Mouse (Mus musculus) embryonic fibroblast, embryonic 13.5 days (primary cell): ENCODE measurements at regions not wholly inside any gene's neighbourhood (a gene's known extent, or its start where the extent isn't known, plus 50 kb on each side); places are given as distances from the start of the nearest gene placed in this dataset.
"Not testable (repeated sequence)": the region's sequence is repeated elsewhere in the genome, so short reads cannot be mapped to it uniquely, and the experiment has no call there.

Experiments
- H3K27ac ChIP-seq: 2 replicates; pipeline ENCODE4 v1.5.1; 2012; ENCODE audit warnings: low read length, control low read depth, inconsistent platforms; ENCODE audit not compliant: insufficient read depth
- H3K4me1 ChIP-seq: 2 replicates; pipeline ENCODE4 v1.6.1; 2011; ENCODE audit warnings: low read length; ENCODE audit not compliant: control insufficient read depth, insufficient read depth
- H3K4me3 ChIP-seq: 2 replicates; pipeline ENCODE4 v1.5.1; 2011; ENCODE audit warnings: mild to moderate bottlenecking, control low read depth, low read length; ENCODE audit not compliant: insufficient read depth
- CTCF ChIP-seq: IDR thresholded peaks from 2 replicates; pipeline ENCODE4 v1.5.1; 2011; ENCODE audit warnings: mild to moderate bottlenecking, control low read depth, low read length, moderate library complexity, borderline replicate concordance; ENCODE audit not compliant: insufficient read depth
- POLR2A ChIP-seq: IDR thresholded peaks from 2 replicates; pipeline ENCODE4 v1.6.1; 2011; ENCODE audit warnings: low read depth, mild to moderate bottlenecking, control low read depth, low read length, moderate library complexity

DNA sequence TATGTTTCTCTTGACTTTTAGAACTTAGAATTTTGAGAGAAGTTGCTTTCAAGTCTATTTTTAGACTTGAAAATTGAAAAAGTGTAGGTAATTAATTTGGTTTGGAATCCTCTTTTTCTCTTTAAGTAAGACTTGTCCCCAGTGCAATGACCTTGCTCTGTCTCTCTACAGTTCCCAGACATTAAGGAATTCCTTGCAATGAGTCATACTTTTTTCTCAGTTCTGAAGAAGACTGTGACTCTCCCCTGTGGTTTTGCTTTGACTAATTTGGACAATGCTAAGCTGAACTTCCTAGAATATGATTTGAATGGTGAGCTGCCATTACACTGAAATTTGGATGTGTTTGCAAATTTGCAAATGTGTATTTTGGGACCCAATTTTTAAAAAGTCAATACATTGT, 445.0 kb upstream of the Stxbp6 start:
- Histone ChIP-seq H3K27ac (no peak overlapping the region), H3K4me3 (no peak overlapping the region), H3K4me1 (no peaks in the 10 kb centered on the region)
- TF ChIP-seq POLR2A, result no peak
- TF ChIP-seq CTCF, result no peak

DNA sequence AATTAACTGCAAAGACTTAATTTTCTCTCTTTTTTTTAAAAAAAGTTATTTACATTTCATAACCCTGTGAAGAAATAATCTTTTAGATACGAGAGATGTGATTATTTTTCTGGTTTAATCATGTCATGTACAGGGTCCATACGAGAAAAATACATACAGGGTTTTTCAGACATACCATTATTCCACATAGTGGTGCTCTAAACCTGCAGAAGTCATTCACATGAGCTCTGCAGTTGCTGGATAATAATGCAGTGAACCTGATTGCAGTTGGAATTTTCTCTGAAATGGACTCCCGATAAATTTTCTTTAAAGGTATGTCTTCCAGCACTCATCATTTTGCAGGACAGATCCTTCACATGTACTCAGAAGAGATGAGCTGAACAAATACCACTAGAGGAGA, 439.9 kb upstream of the Stxbp6 start:
- TF ChIP-seq CTCF (no peak), POLR2A (no peak)
- H3K27ac ChIP-seq, result no peak overlapping the region
- no peak overlapping the region for H3K4me3 ChIP-seq
- H3K4me1 ChIP-seq, result no peaks in the 10 kb centered on the region

DNA sequence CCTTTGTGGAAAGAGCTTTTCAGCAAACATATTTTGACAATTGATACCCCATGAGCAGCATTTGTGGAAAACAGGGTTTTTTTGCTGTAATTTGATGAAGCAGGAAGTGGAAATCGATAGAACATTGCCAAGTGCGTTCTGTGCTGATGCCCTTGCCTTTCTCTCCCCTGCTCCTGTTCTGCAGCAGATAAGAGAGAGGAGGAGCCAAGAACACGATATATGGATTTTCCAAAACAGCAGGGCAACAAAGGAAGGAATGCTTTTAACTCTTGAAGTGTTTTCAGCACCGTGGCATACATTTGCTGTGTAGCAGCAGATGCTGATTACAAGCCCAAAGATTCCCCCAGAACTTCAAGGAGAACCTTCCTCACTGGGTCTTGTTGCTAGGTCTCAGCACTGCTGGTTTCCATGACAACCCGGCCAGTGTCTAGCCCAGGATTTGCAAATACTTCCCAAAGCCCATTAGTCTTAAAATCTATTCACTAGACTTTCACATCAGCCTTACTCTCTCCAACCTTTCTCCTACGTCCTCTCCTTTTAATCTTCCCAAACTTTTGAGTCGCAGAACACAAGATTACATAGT, 433.0 kb upstream of the Stxbp6 start:
- Histone ChIP-seq H3K4me1 (no peaks in the 10 kb centered on the region), H3K4me3 (no peak overlapping the region), H3K27ac (no peak overlapping the region)
- TF ChIP-seq POLR2A, result no peak

DNA sequence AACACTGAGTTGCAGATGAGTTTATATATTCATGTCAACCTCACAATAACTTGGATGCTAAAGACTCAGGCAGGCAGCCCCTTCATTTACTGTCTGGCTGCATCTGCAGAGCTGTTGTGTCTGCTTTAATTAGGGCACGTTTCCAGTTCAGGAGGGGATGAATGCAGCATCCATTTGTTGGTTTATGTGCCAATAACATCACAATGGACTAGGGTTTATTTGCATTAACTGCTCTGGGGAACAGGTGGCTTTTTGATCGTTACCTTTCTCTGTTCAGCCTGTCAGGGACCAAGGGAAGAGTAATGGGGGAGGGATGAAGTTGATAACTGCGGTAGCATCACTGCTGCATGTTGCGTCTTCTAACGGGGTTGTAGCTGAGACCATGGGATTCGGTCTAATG, 425.3 kb upstream of the Stxbp6 start:
- Histone ChIP-seq H3K27ac (no peak overlapping the region), H3K4me1 (no peaks in the 10 kb centered on the region), H3K4me3 (no peak overlapping the region)
- TF ChIP-seq CTCF, result no peak
- no peak for TF ChIP-seq POLR2A

DNA sequence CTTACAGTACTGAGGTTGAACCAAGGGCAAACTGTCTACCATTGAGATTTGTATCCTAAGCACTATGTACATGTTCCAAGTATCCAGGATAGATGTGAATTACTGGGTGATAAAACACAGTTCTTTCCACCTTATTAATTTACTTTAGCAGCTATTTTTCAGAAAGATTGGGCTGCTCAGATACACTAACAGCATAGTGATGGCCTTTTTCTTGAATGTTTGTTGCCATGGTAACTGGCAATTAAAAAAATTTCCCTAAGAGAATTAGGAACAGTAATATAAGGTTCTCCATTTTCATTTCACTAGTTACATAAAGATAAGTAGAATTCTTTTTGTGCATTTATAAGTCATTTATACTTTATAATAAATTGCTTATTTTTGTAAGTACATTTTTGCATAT, 423.7 kb upstream of the Stxbp6 start:
- H3K4me1 ChIP-seq, result no peaks in the 10 kb centered on the region
- no peak overlapping the region for H3K4me3 ChIP-seq
- TF ChIP-seq POLR2A (no peak), CTCF (no peak)
- H3K27ac ChIP-seq, result no peak overlapping the region

DNA sequence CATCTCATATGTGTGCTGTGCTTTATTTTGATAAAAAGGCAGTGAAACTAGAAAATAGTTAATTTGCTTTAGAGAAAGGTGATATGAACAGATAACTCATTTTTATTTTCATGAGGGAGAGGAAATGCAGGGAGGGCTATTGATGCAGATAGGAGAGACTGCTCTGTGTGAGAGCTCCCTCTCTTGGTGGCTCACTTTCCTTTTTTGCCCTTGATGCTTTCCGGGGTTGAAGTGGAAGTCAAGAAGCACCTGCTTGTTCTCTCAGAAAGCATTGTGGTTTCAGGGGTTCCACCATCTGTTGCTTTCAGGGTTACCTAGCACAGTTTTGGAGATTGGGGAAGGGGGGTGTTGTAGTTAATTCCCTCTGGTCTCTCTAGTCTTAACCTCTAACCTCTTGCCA, 414.5 kb upstream of the Stxbp6 start:
- H3K27ac ChIP-seq, result no peak overlapping the region
- H3K4me3 ChIP-seq, result no peak overlapping the region
- TF ChIP-seq CTCF, result no peak
- no peak for TF ChIP-seq POLR2A
- H3K4me1 ChIP-seq, result no peaks in the 10 kb centered on the region

DNA sequence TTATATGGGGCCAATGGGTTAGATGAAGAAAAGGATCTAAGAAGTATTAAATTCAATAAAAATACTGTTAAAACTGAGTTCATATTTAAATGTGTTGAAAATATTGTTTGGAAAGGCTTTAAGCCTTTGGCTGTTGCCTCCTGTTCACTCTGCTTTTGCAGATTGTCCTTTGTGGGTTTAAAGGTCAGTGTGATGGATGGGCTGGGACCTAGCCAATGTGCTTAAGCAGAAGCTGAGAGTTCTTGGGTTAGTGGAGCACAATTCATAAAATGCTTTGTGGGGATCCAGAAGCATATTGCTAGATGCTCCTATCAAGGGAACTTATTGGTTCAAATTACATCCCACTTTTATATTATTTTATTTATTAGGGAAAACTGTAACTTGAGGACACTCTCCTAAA, 402.4 kb upstream of the Stxbp6 start:
- no peak for TF ChIP-seq POLR2A
- TF ChIP-seq CTCF, result no peak
- no peak overlapping the region for H3K27ac ChIP-seq
- H3K4me3 ChIP-seq, result no peak overlapping the region
- H3K4me1 ChIP-seq, result no peaks in the 10 kb centered on the region

DNA sequence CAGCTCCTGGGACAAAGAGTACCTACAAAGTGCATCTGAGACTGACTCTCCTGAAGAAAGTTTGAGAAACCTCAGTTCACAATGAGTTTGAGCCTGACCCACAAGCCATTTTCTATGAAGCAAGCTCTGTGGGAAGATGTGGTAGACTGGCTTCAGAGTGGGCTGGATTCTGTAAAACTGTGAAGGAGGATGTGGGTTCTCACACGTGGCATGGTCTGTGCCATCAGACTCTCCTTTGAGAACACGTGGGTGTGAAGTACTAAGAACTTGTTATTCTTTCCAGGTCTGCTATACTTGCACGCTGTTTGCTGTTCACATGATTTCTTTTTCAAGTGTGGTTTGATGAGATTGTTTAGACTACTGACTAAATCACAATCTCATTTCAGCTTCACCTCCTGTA, 393.6 kb upstream of the Stxbp6 start:
- Histone ChIP-seq H3K4me1 (no peaks in the 10 kb centered on the region), H3K4me3 (no peak overlapping the region), H3K27ac (no peak overlapping the region)
- TF ChIP-seq CTCF (no peak), POLR2A (no peak)

DNA sequence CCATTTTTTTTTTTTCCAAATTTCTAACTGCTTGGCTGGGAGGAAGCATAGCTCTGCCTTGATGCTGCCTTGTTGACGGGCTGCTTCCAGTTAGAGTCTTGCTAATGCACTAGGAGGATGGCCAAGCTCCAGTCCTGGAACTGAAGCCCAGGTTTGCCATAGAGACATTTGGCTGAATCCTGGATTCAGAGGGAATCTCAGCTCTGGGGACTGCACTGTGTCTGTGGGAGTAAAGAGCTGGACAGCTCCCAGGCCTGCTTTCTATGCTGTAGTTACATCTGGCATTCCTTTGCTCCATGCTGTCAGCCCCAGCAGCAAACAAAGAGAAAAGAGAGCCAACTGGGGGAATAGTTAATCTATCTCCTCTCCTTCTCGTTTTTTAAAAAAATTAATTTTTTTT, 392.5 kb upstream of the Stxbp6 start:
- no peak overlapping the region for H3K4me3 ChIP-seq
- no peak for TF ChIP-seq POLR2A
- no peak for TF ChIP-seq CTCF
- no peaks in the 10 kb centered on the region for H3K4me1 ChIP-seq
- H3K27ac ChIP-seq, result no peak overlapping the region

DNA sequence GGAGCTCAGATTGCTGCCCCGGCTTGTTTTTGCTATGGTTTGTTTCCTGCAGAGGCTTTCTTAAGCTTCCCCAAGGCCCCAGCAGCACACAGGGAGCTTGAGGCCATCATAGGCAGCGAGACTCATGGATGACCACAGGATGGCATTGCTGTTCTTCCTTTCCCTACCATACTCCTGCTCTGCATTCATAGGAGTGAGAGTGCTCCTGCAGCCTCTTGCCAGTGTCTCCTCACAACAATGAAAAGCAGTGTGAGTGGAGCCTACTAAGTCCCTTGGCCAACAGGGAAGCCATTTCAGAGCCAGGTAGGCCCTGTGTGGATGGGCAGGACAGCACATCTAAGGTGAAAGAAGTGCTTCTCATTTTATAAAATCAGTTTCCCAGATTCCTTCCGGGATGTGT, 391.6 kb upstream of the Stxbp6 start:
- H3K4me1 ChIP-seq, result no peaks in the 10 kb centered on the region
- no peak for TF ChIP-seq POLR2A
- TF ChIP-seq CTCF, result peak; percentile 76; the same call in 1 of the 2 replicates
- no peak overlapping the region for H3K4me3 ChIP-seq
- no peak overlapping the region for H3K27ac ChIP-seq

DNA sequence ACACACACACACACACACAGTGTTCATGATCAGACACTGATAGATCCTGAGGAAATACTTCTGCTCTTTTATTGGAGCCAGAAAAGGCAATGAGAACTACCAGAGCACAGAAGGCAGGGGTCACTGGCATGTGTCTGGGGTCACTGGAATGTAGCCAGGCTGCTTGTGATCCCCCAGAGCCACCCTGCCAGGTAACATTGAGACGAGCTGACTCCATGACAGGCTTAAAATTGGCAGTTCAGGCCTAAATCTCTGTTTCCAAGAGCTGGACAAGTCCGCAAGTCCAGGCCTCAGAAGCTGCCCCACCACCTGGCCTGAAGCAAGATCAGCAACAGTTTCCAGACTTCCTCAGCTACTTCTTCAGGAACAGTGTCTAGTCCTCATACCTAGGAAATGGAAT, 390.4 kb upstream of the Stxbp6 start:
- no peak for TF ChIP-seq CTCF
- TF ChIP-seq POLR2A, result no peak
- Histone ChIP-seq H3K4me3 (no peak overlapping the region), H3K27ac (no peak overlapping the region), H3K4me1 (no peaks in the 10 kb centered on the region)

DNA sequence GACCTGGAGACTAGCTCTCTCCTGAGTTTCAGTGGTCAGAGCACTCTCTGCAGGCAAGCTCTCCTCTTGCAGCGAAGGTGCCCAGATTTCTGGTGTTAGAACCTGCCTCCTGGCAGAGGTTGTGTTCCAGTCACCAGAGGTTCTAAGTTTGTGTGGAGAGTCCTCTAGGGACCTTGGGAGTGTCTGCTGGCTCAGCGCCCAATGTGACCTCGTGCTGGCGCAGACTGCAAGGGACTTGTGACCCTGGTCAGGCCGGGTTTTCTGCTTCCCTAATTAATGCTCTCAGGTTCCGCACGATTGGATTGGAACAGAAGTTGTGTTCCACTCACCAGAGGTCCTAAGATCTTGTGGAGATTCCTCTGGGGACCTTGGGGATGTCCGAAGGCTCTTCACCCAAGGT, 384.2 kb upstream of the Stxbp6 start:
- H3K4me3 ChIP-seq, H3K27ac ChIP-seq, H3K4me1 ChIP-seq: not testable (repeated sequence)
